Mouse (Mus musculus): Measurements from ENCODE around the gene Gnat2. TPM values are rescaled to one million over a fixed set of nuclear protein-coding genes. Genes with fewer than 3 reads are reported as not detected.

Gene Gnat2
- polyA plus RNA-seq, 1 experiment: 1.1 TPM

GRCm38 (mm10) chr3:108082251-108082875, 10.2 kb upstream of the Gnat2 start:
- H3K36me3 ChIP-seq (ENCODE audit: control insufficient read depth, insufficient read depth): peaks cover 43% of the 10 kb centered on the region
- peaks cover 75% of the 10 kb centered on the region for H3K79me2 ChIP-seq (ENCODE audit: control insufficient read depth, insufficient read depth)
- no peak overlapping the region for H3K4me3 ChIP-seq (ENCODE audit: insufficient read depth, poor library complexity, severe bottlenecking)
- no peaks in the 10 kb centered on the region for H3K27me3 ChIP-seq (ENCODE audit: control insufficient read depth, insufficient read depth, insufficient read length)
- TF ChIP-seq CTCF (IDR thresholded peaks at IDR 0.05; ENCODE audit: control insufficient read depth, insufficient read depth, insufficient read length): no peak
- no peak overlapping the region for H3ac ChIP-seq (ENCODE audit: control insufficient read depth, insufficient read length, low read depth)
- peaks cover 38% of the 10 kb centered on the region for H3K79me3 ChIP-seq (ENCODE audit: low read depth)

- Histone ChIP-seq H3K79me2 (ENCODE audit: control insufficient read depth, insufficient read depth) (peaks cover 79% of the 10 kb centered on the region), H3K36me3 (ENCODE audit: control insufficient read depth, insufficient read depth) (peaks cover 35% of the 10 kb centered on the region), H3K4me3 (ENCODE audit: insufficient read depth, poor library complexity, severe bottlenecking) (no peak overlapping the region), H3K27me3 (ENCODE audit: control insufficient read depth, insufficient read depth, insufficient read length) (no peaks in the 10 kb centered on the region), H3K79me3 (ENCODE audit: low read depth) (peaks cover 38% of the 10 kb centered on the region), H3ac (ENCODE audit: control insufficient read depth, insufficient read length, low read depth) (no peak overlapping the region)
- no peak for TF ChIP-seq MYOG (IDR thresholded peaks at IDR 0.05; ENCODE audit: control insufficient read depth, extremely low read depth, insufficient read length)
- TF ChIP-seq FOSL1 (IDR thresholded peaks at IDR 0.05; ENCODE audit: insufficient read depth, low read length, poor library complexity, severe bottlenecking): no peak
- TF ChIP-seq CTCF (IDR thresholded peaks at IDR 0.05; ENCODE audit: control insufficient read depth, insufficient read depth, insufficient read length): no peak
- TF ChIP-seq MAX (IDR thresholded peaks at IDR 0.05): no peak
- no peak for TF ChIP-seq MYOD1 (IDR thresholded peaks at IDR 0.05; ENCODE audit: control insufficient read depth, insufficient read length, low read depth)
- no peak for TF ChIP-seq CEBPB (IDR thresholded peaks at IDR 0.05; ENCODE audit: low read depth)
- TF ChIP-seq USF1 (IDR thresholded peaks at IDR 0.05; ENCODE audit: low read depth): no peak
Observed at GRCm38 (mm10) chr3:108083161-108083560, 9.4 kb upstream of the Gnat2 start.

GRCm38 (mm10) chr3:108083904-108084407, 8.6 kb upstream of the Gnat2 start:
- peaks cover 79% of the 10 kb centered on the region for H3K79me2 ChIP-seq (ENCODE audit: control insufficient read depth, insufficient read depth)
- H3ac ChIP-seq (ENCODE audit: control insufficient read depth, insufficient read length, low read depth): no peak overlapping the region
- peaks cover 38% of the 10 kb centered on the region for H3K79me3 ChIP-seq (ENCODE audit: low read depth)
- H3K27me3 ChIP-seq (ENCODE audit: control insufficient read depth, insufficient read depth, insufficient read length): no peaks in the 10 kb centered on the region
- TF ChIP-seq MYOD1 (IDR thresholded peaks at IDR 0.05; ENCODE audit: control insufficient read depth, insufficient read length, low read depth) (no peak), CEBPB (IDR thresholded peaks at IDR 0.05; ENCODE audit: low read depth) (no peak), FOSL1 (IDR thresholded peaks at IDR 0.05; ENCODE audit: insufficient read depth, low read length, poor library complexity, severe bottlenecking) (no peak), USF1 (IDR thresholded peaks at IDR 0.05; ENCODE audit: low read depth) (no peak), MAX (IDR thresholded peaks at IDR 0.05) (no peak), CTCF (IDR thresholded peaks at IDR 0.05; ENCODE audit: control insufficient read depth, insufficient read depth, insufficient read length) (no peak), MYOG (IDR thresholded peaks at IDR 0.05; ENCODE audit: control insufficient read depth, extremely low read depth, insufficient read length) (no peak)
- peaks cover 28% of the 10 kb centered on the region for H3K36me3 ChIP-seq (ENCODE audit: control insufficient read depth, insufficient read depth)
- no peak overlapping the region for H3K4me3 ChIP-seq (ENCODE audit: insufficient read depth, poor library complexity, severe bottlenecking)

- H3K27me3 ChIP-seq (ENCODE audit: control insufficient read depth, insufficient read depth, insufficient read length): no peaks in the 10 kb centered on the region
- H3ac ChIP-seq (ENCODE audit: control insufficient read depth, insufficient read length, low read depth): peak overlapping the region; percentile 79
- peaks cover 75% of the 10 kb centered on the region for H3K79me2 ChIP-seq (ENCODE audit: control insufficient read depth, insufficient read depth)
- peaks cover 38% of the 10 kb centered on the region for H3K79me3 ChIP-seq (ENCODE audit: low read depth)
- H3K36me3 ChIP-seq (ENCODE audit: control insufficient read depth, insufficient read depth): peaks cover 23% of the 10 kb centered on the region
- peak overlapping the region; percentile 79 for H3K4me3 ChIP-seq (ENCODE audit: insufficient read depth, poor library complexity, severe bottlenecking)
- TF ChIP-seq CEBPB (IDR thresholded peaks at IDR 0.05; ENCODE audit: low read depth) (no peak), CTCF (IDR thresholded peaks at IDR 0.05; ENCODE audit: control insufficient read depth, insufficient read depth, insufficient read length) (no peak), MYOD1 (IDR thresholded peaks at IDR 0.05; ENCODE audit: control insufficient read depth, insufficient read length, low read depth) (no peak), USF1 (IDR thresholded peaks at IDR 0.05; ENCODE audit: low read depth) (no peak), FOSL1 (IDR thresholded peaks at IDR 0.05; ENCODE audit: insufficient read depth, low read length, poor library complexity, severe bottlenecking) (no peak), MYOG (IDR thresholded peaks at IDR 0.05; ENCODE audit: control insufficient read depth, extremely low read depth, insufficient read length) (no peak), MAX (IDR thresholded peaks at IDR 0.05) (no peak)
Observed at GRCm38 (mm10) chr3:108084767-108085270, 7.8 kb upstream of the Gnat2 start.

- H3K79me3 ChIP-seq (ENCODE audit: low read depth): peaks cover 38% of the 10 kb centered on the region
- no peaks in the 10 kb centered on the region for H3K27me3 ChIP-seq (ENCODE audit: control insufficient read depth, insufficient read depth, insufficient read length)
- peak overlapping the region; percentile 79 for H3K4me3 ChIP-seq (ENCODE audit: insufficient read depth, poor library complexity, severe bottlenecking)
- H3K79me2 ChIP-seq (ENCODE audit: control insufficient read depth, insufficient read depth): peaks cover 70% of the 10 kb centered on the region
- no peak for TF ChIP-seq MYOG (IDR thresholded peaks at IDR 0.05; ENCODE audit: control insufficient read depth, extremely low read depth, insufficient read length)
- TF ChIP-seq USF1 (IDR thresholded peaks at IDR 0.05; ENCODE audit: low read depth): no peak
- no peak for TF ChIP-seq CTCF (IDR thresholded peaks at IDR 0.05; ENCODE audit: control insufficient read depth, insufficient read depth, insufficient read length)
- no peak for TF ChIP-seq MAX (IDR thresholded peaks at IDR 0.05)
- TF ChIP-seq FOSL1 (IDR thresholded peaks at IDR 0.05; ENCODE audit: insufficient read depth, low read length, poor library complexity, severe bottlenecking): no peak
- no peak for TF ChIP-seq CEBPB (IDR thresholded peaks at IDR 0.05; ENCODE audit: low read depth)
- TF ChIP-seq MYOD1 (IDR thresholded peaks at IDR 0.05; ENCODE audit: control insufficient read depth, insufficient read length, low read depth): no peak
- H3ac ChIP-seq (ENCODE audit: control insufficient read depth, insufficient read length, low read depth): peak overlapping the region; percentile 79
- H3K36me3 ChIP-seq (ENCODE audit: control insufficient read depth, insufficient read depth): peaks cover 19% of the 10 kb centered on the region
Observed at GRCm38 (mm10) chr3:108085281-108085720, 7.3 kb upstream of the Gnat2 start.
